Comparison of ENCODE assay signal across 15 mouse cellular contexts in genomic region chr8:19712816-19713215, GRCm38 (mm10). TPM values are rescaled to one million over a fixed set of nuclear protein-coding genes. Genes with fewer than 3 reads are reported as not detected.
"Had no signal": no experiment of that assay in that cellular context is flagged by ENCODE, and none has a peak within 500 bp of the region (broad histone marks: within the 10 kb centered on the region; RNA-seq: fewer than 3 reads in every experiment).

No protein-coding gene starts in this region.

RNA-seq across cellular contexts. Expression of gene 4930467E23Rik, which starts 16.6 kb away (rescaled TPM):
- polyA plus RNA-seq: embryonic facial prominence, embryonic 10.5 days; embryonic facial prominence, embryonic 11.5 days; embryonic facial prominence, embryonic 12.5 days; embryonic facial prominence, embryonic 13.5 days; embryonic facial prominence, embryonic 14.5 days; erythroblast, embryonic 14.5 days; forebrain, embryonic 10.5 days; forebrain, embryonic 11.5 days; forebrain, embryonic 13.5 days; forebrain, embryonic 14.5 days; forebrain, embryonic 15.5 days; forebrain, embryonic 16.5 days; forebrain, postnatal 0 days; gonadal fat pad, adult 2 months; heart, embryonic 10.5 days had no signal
